Mouse (Mus musculus): ENCODE measurements around the gene Sppl2a. TPM values are rescaled to one million over a fixed set of nuclear protein-coding genes. Genes with fewer than 3 reads are reported as not detected.
A peak's percentile ranks its signal among the peaks of the same experiment; 100 is the strongest.

Sppl2a gene
- polyA plus RNA-seq, 1 experiment = 0.07 TPM

DNA sequence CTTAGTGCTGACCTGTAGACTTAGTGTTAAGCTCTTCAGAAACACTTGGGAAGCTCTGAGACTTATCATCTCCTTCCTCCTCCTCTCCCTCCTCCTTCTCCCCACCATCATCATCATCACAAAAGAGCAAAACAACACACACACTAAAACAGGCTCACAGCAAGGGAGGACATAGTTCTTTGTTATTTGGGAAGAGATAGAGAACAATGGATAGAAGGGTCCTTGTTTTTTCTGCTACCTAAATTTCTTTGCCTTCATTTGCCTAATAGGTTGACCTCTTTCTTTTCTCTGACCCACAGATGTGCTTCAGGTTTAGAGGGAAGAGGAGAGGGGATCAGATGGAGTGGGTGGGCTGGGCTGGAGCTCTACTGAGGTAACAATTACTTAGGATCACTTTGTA lies 14.6 kb upstream of the Sppl2a start:
- H3K4me1 ChIP-seq (ENCODE audit: control insufficient read depth) = 0 out of 2 replicates have a peak, but pooled peaks cover 2% of the 10 kb centered on the region
- H3K4me3 ChIP-seq (replicated peaks) = no peak overlapping the region
- no peak for TF ChIP-seq TAL1 (IDR thresholded peaks at IDR 0.05; ENCODE audit: low read length)
- no peak for TF ChIP-seq GATA1 (IDR thresholded peaks at IDR 0.05; ENCODE audit: low read length)
- no peaks in the 10 kb centered on the region for H3K9me3 ChIP-seq (ENCODE audit: control insufficient read depth, low read length)
- H3K27me3 ChIP-seq (ENCODE audit: control insufficient read depth) = no peaks in the 10 kb centered on the region
- no peaks in the 10 kb centered on the region for H3K36me3 ChIP-seq (ENCODE audit: control insufficient read depth)

DNA sequence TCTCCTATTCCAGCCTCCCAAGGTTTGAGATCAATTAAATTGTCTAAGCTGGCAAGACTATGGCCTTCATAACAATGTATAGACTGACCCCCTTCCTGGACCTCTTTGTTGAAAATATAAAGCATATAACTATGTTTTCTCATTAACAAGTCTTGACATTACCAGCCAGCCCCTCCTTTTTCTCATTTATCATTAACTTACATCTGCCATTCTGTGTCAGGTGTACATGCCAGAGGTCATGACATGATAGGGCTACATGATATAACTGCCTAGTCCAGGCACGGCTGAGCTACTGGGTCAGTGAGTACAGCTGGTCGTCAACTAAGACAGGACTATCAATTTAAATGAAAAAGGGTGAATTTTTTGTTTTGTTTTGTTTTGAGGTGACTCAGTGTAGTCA lies 10.2 kb upstream of the Sppl2a start:
- Histone ChIP-seq H3K27me3 (ENCODE audit: control insufficient read depth) (no peaks in the 10 kb centered on the region), H3K9me3 (ENCODE audit: control insufficient read depth, low read length) (no peaks in the 10 kb centered on the region), H3K4me1 (ENCODE audit: control insufficient read depth) (peaks cover 13% of the 10 kb centered on the region), H3K4me3 (replicated peaks) (no peak overlapping the region), H3K36me3 (ENCODE audit: control insufficient read depth) (no peaks in the 10 kb centered on the region)
- TF ChIP-seq GATA1 (IDR thresholded peaks at IDR 0.05; ENCODE audit: low read length) (no peak), TAL1 (IDR thresholded peaks at IDR 0.05; ENCODE audit: low read length) (no peak)

DNA sequence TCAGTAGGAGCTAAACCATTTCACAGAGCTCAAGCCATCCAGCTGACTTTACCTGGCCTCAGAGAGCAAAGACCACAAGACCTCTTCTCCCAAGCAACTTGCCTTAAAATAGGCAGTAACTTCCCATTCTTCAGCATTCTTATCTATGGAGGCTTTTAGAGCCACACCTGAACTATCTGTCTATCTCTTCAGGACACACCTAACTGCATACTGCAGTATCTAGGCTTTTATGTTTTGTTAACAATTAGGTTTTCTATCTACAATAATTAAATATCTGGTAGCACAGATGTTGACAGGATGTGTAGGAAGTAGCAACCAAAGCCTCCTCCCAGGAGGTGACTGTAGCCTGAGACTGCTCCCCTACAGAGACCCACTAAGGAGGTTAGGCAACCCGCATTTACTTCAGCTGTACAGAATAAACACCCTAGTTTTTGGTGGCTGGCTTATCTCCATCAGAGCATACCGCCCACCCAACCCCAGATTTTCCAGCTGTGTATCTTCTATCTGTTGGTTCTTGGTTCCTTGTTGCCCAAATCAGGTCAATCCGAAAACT lies 7.4 kb upstream of the Sppl2a start:
- TF ChIP-seq GATA1 (IDR thresholded peaks at IDR 0.05; ENCODE audit: low read length) (no peak), TAL1 (IDR thresholded peaks at IDR 0.05; ENCODE audit: low read length) (no peak)
- no peaks in the 10 kb centered on the region for H3K27me3 ChIP-seq (ENCODE audit: control insufficient read depth)
- no peaks in the 10 kb centered on the region for H3K36me3 ChIP-seq (ENCODE audit: control insufficient read depth)
- H3K9me3 ChIP-seq (ENCODE audit: control insufficient read depth, low read length) = no peaks in the 10 kb centered on the region
- H3K4me1 ChIP-seq (ENCODE audit: control insufficient read depth) = peaks cover 13% of the 10 kb centered on the region
- no peak overlapping the region for H3K4me3 ChIP-seq (replicated peaks)

DNA sequence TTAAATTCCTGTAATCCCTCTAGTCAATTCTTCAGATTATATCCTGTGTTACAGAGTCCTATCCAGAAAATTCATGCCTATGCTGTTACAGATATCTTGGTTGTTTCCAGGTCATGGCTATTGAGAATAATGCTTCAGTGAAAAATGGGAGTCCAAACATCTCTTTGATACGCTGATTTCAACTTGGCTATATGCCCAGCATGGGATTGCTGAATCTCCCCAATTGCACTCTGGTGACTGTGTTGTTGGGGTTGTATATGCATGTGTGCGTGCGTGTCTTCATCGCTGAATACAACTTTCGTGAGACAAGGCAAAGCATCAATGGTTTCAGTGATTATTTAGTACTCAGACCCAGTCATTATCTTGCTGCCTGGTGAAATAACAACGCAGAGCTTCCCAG lies 5.0 kb upstream of the Sppl2a start:
- Histone ChIP-seq H3K9me3 (ENCODE audit: control insufficient read depth, low read length) (no peaks in the 10 kb centered on the region), H3K4me1 (ENCODE audit: control insufficient read depth) (peaks cover 19% of the 10 kb centered on the region), H3K36me3 (ENCODE audit: control insufficient read depth) (no peaks in the 10 kb centered on the region), H3K4me3 (replicated peaks) (no peak overlapping the region), H3K27me3 (ENCODE audit: control insufficient read depth) (no peaks in the 10 kb centered on the region)
- TF ChIP-seq TAL1 (IDR thresholded peaks at IDR 0.05; ENCODE audit: low read length) (no peak), GATA1 (IDR thresholded peaks at IDR 0.05; ENCODE audit: low read length) (no peak)

DNA sequence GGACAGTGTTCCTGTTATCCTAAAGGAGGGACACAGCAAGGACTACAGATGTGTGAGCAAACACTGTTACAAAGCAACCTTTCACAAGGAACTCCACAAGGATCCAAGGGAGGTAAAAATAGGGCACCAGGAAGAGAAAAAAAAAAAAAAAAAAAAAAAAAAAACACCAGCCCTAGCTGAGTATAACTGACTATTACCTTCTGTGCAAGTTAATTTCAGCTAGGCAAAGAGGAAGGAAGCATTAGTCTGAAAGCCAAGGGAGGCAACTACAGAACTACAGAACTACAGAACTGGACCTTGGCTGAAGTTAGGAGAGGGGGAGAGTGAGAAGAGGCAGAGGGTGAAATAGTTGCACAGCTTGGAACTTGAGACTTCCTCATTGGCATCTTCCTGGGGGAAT lies 886 bp upstream of the Sppl2a start:
- Histone ChIP-seq H3K4me3 (replicated peaks) (peak overlapping the region; percentile 77), H3K27me3 (ENCODE audit: control insufficient read depth) (no peaks in the 10 kb centered on the region)

DNA sequence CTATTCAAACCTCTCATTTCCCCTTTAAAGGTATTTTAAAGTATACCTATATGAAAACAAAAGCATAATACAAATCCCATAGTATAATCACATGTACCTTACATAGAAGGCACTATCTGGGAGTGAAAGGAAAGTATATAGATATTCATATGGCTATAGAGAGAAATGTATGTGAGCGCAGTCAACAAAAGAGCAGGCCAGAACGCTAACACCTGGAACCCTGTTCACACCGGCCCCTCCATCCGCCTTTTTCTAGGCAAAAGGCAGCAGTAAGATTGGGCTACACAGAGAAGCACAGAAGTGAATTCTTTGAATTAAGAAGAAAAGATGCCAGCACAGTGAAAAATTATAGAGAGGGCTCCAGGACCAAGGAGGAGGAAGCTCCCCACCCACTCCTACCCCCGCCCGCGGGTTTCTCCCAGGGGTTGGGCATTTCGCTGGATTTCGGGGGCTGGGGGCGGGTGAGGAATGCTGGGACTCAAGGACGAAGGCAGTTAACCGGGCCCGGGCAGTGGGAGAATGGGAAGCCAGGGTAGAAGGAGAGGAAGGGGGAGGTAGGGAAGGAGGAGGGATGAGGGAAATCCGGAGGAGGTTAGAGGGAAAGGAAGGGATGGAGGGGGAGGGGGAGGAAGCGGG lies 656 bp downstream of the Sppl2a start:
- Histone ChIP-seq H3K36me3 (ENCODE audit: control insufficient read depth) (peaks cover under 1% of the 10 kb centered on the region), H3K4me3 (replicated peaks) (peak overlapping the region; percentile 77), H3K9me3 (ENCODE audit: control insufficient read depth, low read length) (no peaks in the 10 kb centered on the region), H3K27me3 (ENCODE audit: control insufficient read depth) (no peaks in the 10 kb centered on the region), H3K4me1 (ENCODE audit: control insufficient read depth) (peaks cover 30% of the 10 kb centered on the region)
- TF ChIP-seq TAL1 (IDR thresholded peaks at IDR 0.05; ENCODE audit: low read length) (no peak), GATA1 (IDR thresholded peaks at IDR 0.05; ENCODE audit: low read length) (no peak)

More for the DNA sequence above, 886 bp upstream of the Sppl2a start:
- TF ChIP-seq TAL1 (IDR thresholded peaks at IDR 0.05; ENCODE audit: low read length) (no peak), GATA1 (IDR thresholded peaks at IDR 0.05; ENCODE audit: low read length) (no peak)
- no peaks in the 10 kb centered on the region for H3K9me3 ChIP-seq (ENCODE audit: control insufficient read depth, low read length)
- no peaks in the 10 kb centered on the region; the same call in 1 of the 2 replicates for H3K36me3 ChIP-seq (ENCODE audit: control insufficient read depth)
- H3K4me1 ChIP-seq (ENCODE audit: control insufficient read depth) = peaks cover 20% of the 10 kb centered on the region

DNA sequence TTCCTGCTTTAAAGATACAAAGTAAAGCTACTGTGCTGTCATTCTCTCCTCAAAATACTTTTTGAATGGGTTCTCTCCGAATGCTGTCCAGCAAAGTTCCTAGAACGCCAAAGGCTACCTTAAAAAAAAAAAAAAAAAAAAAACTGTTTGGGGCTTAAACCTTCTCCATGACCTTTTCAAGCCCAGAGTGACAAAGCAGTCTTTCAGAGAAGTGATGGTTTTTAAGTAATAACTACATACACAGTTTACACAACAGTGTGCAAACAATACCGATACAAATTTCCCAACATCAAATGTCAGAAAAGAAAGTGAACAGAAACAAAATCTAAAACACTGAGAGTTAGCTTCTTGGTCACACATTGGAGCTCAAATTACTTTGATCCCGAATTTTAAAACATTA lies 1.3 kb downstream of the Sppl2a start:
- H3K9me3 ChIP-seq (ENCODE audit: control insufficient read depth, low read length) = no peaks in the 10 kb centered on the region
- no peaks in the 10 kb centered on the region for H3K27me3 ChIP-seq (ENCODE audit: control insufficient read depth)
- peaks cover 30% of the 10 kb centered on the region for H3K4me1 ChIP-seq (ENCODE audit: control insufficient read depth)
- H3K4me3 ChIP-seq (replicated peaks) = peak overlapping the region; percentile 77
- no peak for TF ChIP-seq GATA1 (IDR thresholded peaks at IDR 0.05; ENCODE audit: low read length)
- H3K36me3 ChIP-seq (ENCODE audit: control insufficient read depth) = peaks cover 6% of the 10 kb centered on the region

DNA sequence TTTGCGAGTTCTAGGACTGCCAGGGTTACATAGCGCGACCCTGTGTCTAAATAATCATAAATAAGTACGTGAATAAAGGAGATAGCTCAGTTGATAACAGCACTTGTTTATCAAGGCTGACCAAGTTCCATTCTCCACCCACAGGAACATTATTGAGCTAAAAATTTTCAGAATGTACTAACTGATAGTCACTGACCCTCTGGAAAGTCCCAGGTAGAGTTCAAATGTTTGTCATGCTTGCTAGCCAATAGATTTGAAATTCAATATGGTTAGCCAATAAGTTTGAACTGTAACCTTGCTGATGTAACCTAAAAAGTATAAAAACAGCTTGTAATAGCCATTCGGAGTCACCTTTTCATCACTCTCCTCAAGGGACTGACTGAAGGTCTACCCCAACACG lies 4.4 kb downstream of the Sppl2a start:
- no peaks in the 10 kb centered on the region for H3K27me3 ChIP-seq (ENCODE audit: control insufficient read depth)
- no peaks in the 10 kb centered on the region for H3K9me3 ChIP-seq (ENCODE audit: control insufficient read depth, low read length)
- no peak overlapping the region for H3K4me3 ChIP-seq (replicated peaks)
- TF ChIP-seq TAL1 (IDR thresholded peaks at IDR 0.05; ENCODE audit: low read length) = no peak
- no peak for TF ChIP-seq GATA1 (IDR thresholded peaks at IDR 0.05; ENCODE audit: low read length)
- H3K36me3 ChIP-seq (ENCODE audit: control insufficient read depth) = peaks cover 27% of the 10 kb centered on the region
- H3K4me1 ChIP-seq (ENCODE audit: control insufficient read depth) = peaks cover 29% of the 10 kb centered on the region

DNA sequence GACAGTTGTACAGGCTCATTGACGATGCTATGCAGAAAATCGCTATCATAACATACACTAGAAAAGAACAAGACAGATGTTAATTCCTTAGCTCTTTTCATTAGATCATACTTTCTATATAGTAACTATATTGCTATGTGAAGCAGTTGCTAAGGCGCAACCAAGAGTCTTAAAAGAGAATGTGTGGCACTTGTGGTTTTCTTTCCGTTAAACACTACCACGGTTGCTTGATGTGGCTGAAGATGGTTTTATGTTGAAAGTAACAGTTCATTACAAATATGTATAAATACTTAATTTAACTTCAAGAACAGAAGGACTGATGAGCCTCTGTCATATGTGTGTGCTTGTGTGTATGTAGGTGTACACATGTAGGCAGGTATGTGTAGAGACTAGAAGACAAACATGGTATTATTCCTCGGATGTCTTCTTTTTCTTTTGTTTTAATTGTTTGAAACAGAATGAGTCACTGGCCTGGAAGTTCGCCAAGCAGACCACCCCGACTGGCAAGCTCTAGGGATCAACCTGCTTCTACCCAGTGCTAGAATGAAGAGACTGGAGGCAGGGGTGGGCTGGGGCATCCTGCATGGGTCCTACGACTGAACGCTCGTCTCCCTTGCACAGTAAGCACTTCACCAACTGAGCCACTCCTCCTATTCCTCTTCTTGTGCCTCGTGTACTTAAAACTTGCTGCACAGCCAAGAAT lies 12.5 kb downstream of the Sppl2a start:
- H3K27me3 ChIP-seq (ENCODE audit: control insufficient read depth) = no peaks in the 10 kb centered on the region
- H3K4me3 ChIP-seq (replicated peaks) = no peak overlapping the region
- peaks cover 68% of the 10 kb centered on the region for H3K36me3 ChIP-seq (ENCODE audit: control insufficient read depth)
- no peaks in the 10 kb centered on the region for H3K9me3 ChIP-seq (ENCODE audit: control insufficient read depth, low read length)
- no peaks in the 10 kb centered on the region for H3K4me1 ChIP-seq (ENCODE audit: control insufficient read depth)
- no peak for TF ChIP-seq GATA1 (IDR thresholded peaks at IDR 0.05; ENCODE audit: low read length)
- no peak for TF ChIP-seq TAL1 (IDR thresholded peaks at IDR 0.05; ENCODE audit: low read length)
